Mouse (Mus musculus) liver, embryonic 14.5 days (tissue): Measurements from ENCODE around the gene Bco1.

Experiments used
- CTCF ChIP-seq: IDR thresholded peaks from 2 replicates; pipeline ENCODE4 v1.5.1; 2016; ENCODE audit warnings: antibody characterized with exemption, low read depth, control low read depth
- EP300 ChIP-seq: IDR thresholded peaks from 2 replicates; pipeline ENCODE4 v1.6.1; 2016; ENCODE audit warnings: antibody characterized with exemption, low read depth

GRCm38 (mm10) chr8:117121277-117121676 lies 25.6 kb downstream of the Bco1 start:
- TF ChIP-seq CTCF (no peak), EP300 (no peak)
